Mouse (Mus musculus) lung, embryonic 14.5 days (tissue): ENCODE measurements at regions not wholly inside any gene's neighbourhood (a gene's known extent, or its start where the extent isn't known, plus 50 kb on each side); places are given as distances from the start of the nearest gene placed in this dataset.
A peak's percentile ranks its signal among the peaks of the same experiment; 100 is the strongest.

ENCODE experiments used
- ATAC-seq: fragments of 200-750 bp; cut with Nextera tagmentation; 2 replicates; pipeline ENCODE4 v1.8.0; 2017; ENCODE audit warnings: mild to moderate bottlenecking, moderate TSS enrichment, moderate library complexity; ENCODE audit not compliant: insufficient read depth
- DNase-seq: peaks from one replicate; pipeline ENCODE4 v3.0.0-alpha.2; 2015
- H3K27ac ChIP-seq: fragments of 300-500 bp; sonication (generic); 2 replicates; pipeline ENCODE4 v1.5.1; 2014; ENCODE audit warnings: low read depth, mild to moderate bottlenecking, moderate library complexity
- H3K27me3 ChIP-seq: fragments of 300-500 bp; sonication (generic); 2 replicates; pipeline ENCODE4 v1.6.1; 2014; ENCODE audit warnings: low read length, control low read depth; ENCODE audit not compliant: insufficient read depth
- H3K36me3 ChIP-seq: fragments of 300-500 bp; sonication (generic); 2 replicates; pipeline ENCODE4 v1.6.1; 2014; ENCODE audit warnings: control low read depth; ENCODE audit not compliant: insufficient read depth
- H3K4me1 ChIP-seq: fragments of 300-500 bp; sonication (generic); 2 replicates; pipeline ENCODE4 v1.6.1; 2014; ENCODE audit warnings: antibody characterized with exemption, control low read depth; ENCODE audit not compliant: insufficient read depth
- H3K4me2 ChIP-seq: fragments of 300-500 bp; sonication (generic); 2 replicates; pipeline ENCODE4 v1.6.1; 2014; ENCODE audit warnings: mild to moderate bottlenecking
- H3K4me3 ChIP-seq: fragments of 300-500 bp; sonication (generic); 2 replicates; pipeline ENCODE4 v1.5.1; 2014; ENCODE audit warnings: low read depth, low read length
- H3K9ac ChIP-seq: fragments of 300-500 bp; sonication (generic); 2 replicates; pipeline ENCODE4 v1.6.1; 2014
- H3K9me3 ChIP-seq: fragments of 300-500 bp; sonication (generic); 2 replicates; pipeline ENCODE4 v1.6.1; 2016; ENCODE audit warnings: low read depth, low read length, control low read depth
- CTCF ChIP-seq: IDR thresholded peaks from 2 replicates; pipeline ENCODE4 v1.5.1; 2016; ENCODE audit warnings: antibody characterized with exemption, low read depth
- WGBS: fragments of 180-500 bp; shearing (Covaris S2); extraction: QIAGEN DNeasy Blood & Tissue Kit; methylation state at CpG from one replicate; pipeline ENCODE4 v1.1.7; 2014; 5-methylcytosine and 5-hydroxymethylcytosine counted together

DNA sequence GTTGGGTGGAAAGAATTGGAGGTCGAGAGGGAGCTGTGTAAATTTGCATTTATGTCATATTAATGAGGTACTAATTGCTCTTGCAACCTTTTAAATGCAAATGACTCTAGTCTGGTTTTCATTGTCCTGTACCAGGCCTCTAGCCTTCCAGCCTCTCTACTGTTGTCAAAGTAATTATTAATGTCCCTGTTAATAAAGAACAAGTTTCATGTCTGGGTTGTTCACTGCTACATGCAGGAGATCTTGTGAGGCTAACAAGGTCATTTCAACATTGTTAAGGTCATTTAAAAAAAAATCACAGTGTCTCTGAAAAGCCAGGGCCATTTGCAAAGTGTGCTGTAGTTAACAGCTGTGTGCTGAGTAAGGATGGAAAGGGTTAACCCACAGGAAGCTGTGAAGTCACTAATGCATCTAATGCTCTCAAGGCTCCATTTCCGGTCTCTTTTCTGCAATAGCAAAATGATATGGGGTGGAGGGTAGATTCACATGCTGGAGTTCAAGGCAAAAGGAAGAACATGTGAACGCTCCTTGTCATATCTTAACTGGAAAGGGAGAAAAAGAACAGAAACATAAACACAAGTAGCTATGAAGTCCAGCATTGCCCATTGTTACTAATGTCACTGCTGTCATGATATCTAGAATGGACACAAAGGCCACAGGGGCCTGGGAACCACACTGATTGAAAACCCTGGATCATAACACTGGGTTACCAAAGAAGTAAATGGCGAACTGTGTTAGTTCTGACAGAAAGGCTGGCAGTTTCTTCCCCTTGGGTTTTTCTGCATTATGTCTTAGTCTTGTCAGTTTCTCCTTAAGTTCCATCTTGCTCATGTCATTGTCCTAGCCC lies 197.5 kb upstream of the Id2 start:
- no peak overlapping the region for H3K4me3 ChIP-seq
- H3K9ac ChIP-seq = no peak overlapping the region
- H3K36me3 ChIP-seq = no peaks in the 10 kb centered on the region
- H3K4me1 ChIP-seq = peaks cover 7% of the 10 kb centered on the region; the same call in 1 of the 2 replicates
- peak overlapping the region; percentile 33; the same call in 1 of the 2 replicates for H3K27ac ChIP-seq
- DNase-seq = peak; percentile 49
- TF ChIP-seq CTCF = no peak
- no peaks in the 10 kb centered on the region for H3K9me3 ChIP-seq
- no peak overlapping the region for H3K4me2 ChIP-seq
- peak; percentile 41; the same call in 1 of the 2 replicates for ATAC-seq
- H3K27me3 ChIP-seq = no peaks in the 10 kb centered on the region
- WGBS = 40% methylated on average over 4 of the region's 4 CpGs

DNA sequence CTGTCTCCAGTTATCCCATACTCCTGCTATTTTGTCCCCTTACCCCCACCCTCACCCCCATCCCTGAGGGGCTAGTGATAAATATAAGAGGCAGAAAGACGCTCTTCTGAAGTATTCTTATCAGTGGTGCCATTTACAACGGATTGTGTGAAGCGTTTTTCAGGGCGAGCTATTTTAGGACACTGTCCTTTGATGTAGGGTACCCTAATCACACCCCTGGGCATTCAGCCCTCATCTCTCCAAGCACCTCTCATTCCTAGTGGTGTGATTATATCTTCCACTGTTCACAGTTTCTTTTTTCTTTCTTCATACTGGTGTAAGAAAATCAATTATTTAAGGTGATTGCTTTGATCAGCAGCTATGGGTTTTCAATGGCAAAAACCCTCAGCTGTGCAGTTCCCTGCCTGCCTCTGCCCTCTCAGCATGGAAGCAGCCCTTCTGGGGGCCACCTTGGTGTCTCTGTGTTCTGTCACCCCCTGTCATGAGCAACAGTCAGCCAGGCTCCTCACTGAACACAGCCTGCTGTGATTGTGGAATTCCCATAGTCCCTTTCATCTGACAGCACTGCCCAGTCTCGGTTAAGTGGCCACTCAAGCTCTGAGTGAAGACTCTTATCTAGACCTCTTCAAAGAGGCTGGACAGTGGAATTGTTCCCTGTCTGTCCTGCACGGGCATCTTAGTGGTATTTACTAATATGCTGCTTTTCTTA lies 196.7 kb upstream of the Id2 start:
- no peak for TF ChIP-seq CTCF
- no peaks in the 10 kb centered on the region for H3K9me3 ChIP-seq
- H3K4me2 ChIP-seq = no peak overlapping the region
- H3K36me3 ChIP-seq = no peaks in the 10 kb centered on the region
- ATAC-seq = peak; percentile 44; the same call in 1 of the 2 replicates
- no peak overlapping the region for H3K4me3 ChIP-seq
- no peaks in the 10 kb centered on the region for H3K27me3 ChIP-seq
- peaks cover 7% of the 10 kb centered on the region; the same call in 1 of the 2 replicates for H3K4me1 ChIP-seq
- whole genome bisulfite sequencing = 26% methylated on average over 6 of the region's 6 CpGs
- no peak overlapping the region for H3K9ac ChIP-seq
- DNase-seq = peak; percentile 37
- H3K27ac ChIP-seq = no peak overlapping the region

- no peak overlapping the region for H3K4me2 ChIP-seq
- no peak for ATAC-seq
- peaks cover 7% of the 10 kb centered on the region; the same call in 1 of the 2 replicates for H3K4me1 ChIP-seq
- no peak overlapping the region for H3K4me3 ChIP-seq
- no peak overlapping the region for H3K27ac ChIP-seq
- no peaks in the 10 kb centered on the region for H3K9me3 ChIP-seq
- no peak for DNase-seq
- no peaks in the 10 kb centered on the region for H3K36me3 ChIP-seq
- H3K9ac ChIP-seq = no peak overlapping the region
- no peak for TF ChIP-seq CTCF
- no peaks in the 10 kb centered on the region for H3K27me3 ChIP-seq
- 70% methylated on average over 2 of the region's 2 CpGs for WGBS
Observed at GRCm38 (mm10) chr12:25289381-25289780, 192.4 kb upstream of the Id2 start.

DNA sequence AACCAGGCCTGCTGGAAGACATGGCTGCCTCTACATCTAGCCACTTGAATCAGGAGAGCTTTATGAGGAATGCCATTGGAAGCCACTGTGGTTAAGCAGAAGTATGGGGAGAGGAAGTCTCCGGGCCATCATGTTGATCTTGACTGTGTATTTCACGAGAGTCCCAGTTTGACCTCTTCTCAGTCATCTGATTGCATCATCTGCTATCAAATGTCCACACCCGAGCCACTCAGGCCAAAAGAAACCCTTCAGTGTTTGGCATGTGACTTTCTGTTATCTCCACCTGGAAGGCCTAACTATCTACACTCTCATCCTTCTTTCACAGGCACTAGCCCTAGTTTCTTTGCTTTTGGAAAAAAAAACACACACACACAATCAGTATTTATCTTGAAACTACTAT lies 186.9 kb upstream of the Id2 start:
- H3K4me2 ChIP-seq = no peak overlapping the region
- WGBS = 46% methylated on average over 3 of the region's 3 CpGs
- H3K27ac ChIP-seq = no peak overlapping the region
- H3K9me3 ChIP-seq = no peaks in the 10 kb centered on the region
- H3K4me3 ChIP-seq = no peak overlapping the region
- no peaks in the 10 kb centered on the region for H3K36me3 ChIP-seq
- no peak for ATAC-seq
- H3K9ac ChIP-seq = no peak overlapping the region
- TF ChIP-seq CTCF = no peak
- no peaks in the 10 kb centered on the region for H3K4me1 ChIP-seq
- no peak for DNase-seq
- H3K27me3 ChIP-seq = no peaks in the 10 kb centered on the region

DNA sequence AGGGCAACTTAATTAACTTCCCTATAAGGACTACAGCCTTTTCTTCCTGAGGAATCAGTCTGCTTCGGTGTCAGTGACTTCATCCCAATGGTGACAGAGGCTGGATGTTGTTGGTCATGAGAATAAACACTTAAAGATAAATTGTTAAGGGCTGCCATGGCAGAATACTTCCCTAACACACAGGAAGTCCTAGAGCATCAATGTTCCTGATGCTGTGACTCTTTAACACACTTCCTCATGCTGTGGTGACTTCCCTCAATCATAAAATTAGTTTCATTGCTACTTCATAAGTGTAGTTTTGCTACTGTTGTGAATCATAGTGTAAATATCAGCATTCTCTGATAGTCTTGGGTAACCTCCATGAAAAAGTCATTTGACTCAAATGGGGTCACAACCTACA lies 184.5 kb upstream of the Id2 start:
- ATAC-seq (no peak), DNase-seq (no peak)
- H3K9me3 ChIP-seq = no peaks in the 10 kb centered on the region
- H3K4me3 ChIP-seq = no peak overlapping the region
- no peaks in the 10 kb centered on the region for H3K36me3 ChIP-seq
- H3K27me3 ChIP-seq = no peaks in the 10 kb centered on the region
- H3K9ac ChIP-seq = no peak overlapping the region
- H3K4me2 ChIP-seq = no peak overlapping the region
- H3K4me1 ChIP-seq = no peaks in the 10 kb centered on the region
- WGBS = 76% methylated on average over 1 of the region's 1 CpGs
- no peak for TF ChIP-seq CTCF
- no peak overlapping the region for H3K27ac ChIP-seq

- Histone ChIP-seq H3K4me3 (no peak overlapping the region), H3K9ac (no peak overlapping the region), H3K27ac (no peak overlapping the region), H3K9me3 (no peaks in the 10 kb centered on the region), H3K4me2 (no peak overlapping the region), H3K27me3 (no peaks in the 10 kb centered on the region), H3K4me1 (no peaks in the 10 kb centered on the region), H3K36me3 (no peaks in the 10 kb centered on the region)
- ATAC-seq (no peak), DNase-seq (peak; percentile 30)
- TF ChIP-seq CTCF = no peak
- 69% methylated on average over 6 of the region's 6 CpGs for WGBS
Observed at GRCm38 (mm10) chr12:25273631-25274305, 176.8 kb upstream of the Id2 start.

DNA sequence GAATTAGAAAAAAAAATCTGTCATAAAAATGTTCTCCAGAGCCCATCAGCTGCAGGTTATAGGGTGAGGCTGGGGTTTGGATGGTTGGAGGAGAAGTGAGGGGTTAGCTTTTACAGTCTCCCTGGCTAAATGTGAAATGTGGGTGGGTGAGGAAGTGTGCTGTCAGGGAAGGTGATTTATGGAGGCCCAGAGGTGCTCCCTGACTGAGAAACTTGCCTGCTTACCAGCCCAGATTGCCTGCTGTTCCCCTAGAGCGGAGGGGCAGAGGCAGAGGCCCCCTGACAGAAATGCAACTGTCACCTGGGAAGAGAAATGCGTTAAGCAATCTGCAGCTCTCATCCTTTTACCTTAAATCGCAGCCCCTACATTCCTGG lies 175.8 kb upstream of the Id2 start:
- no peak for TF ChIP-seq CTCF
- H3K9me3 ChIP-seq = no peaks in the 10 kb centered on the region
- H3K27ac ChIP-seq = no peak overlapping the region
- H3K9ac ChIP-seq = no peak overlapping the region
- H3K27me3 ChIP-seq = no peaks in the 10 kb centered on the region
- DNase-seq (no peak), ATAC-seq (no peak)
- H3K4me3 ChIP-seq = no peak overlapping the region
- no peaks in the 10 kb centered on the region for H3K36me3 ChIP-seq
- 22% methylated on average over 3 of the region's 3 CpGs for WGBS
- H3K4me1 ChIP-seq = no peaks in the 10 kb centered on the region
- no peak overlapping the region for H3K4me2 ChIP-seq
